18 mouse cellular contexts compared by ENCODE assay signal in genomic region chr15:91167850-91168562, GRCm38 (mm10). TPM values are rescaled to one million over a fixed set of nuclear protein-coding genes. Genes with fewer than 3 reads are reported as not detected.
DNase-seq lines count a peak whose midpoint lies in the region; ATAC-seq and TF ChIP-seq lines count a peak whose summit lies in the region.
"Had no signal": no experiment of that assay in that cellular context is flagged by ENCODE, and none has a peak within 500 bp of the region (broad histone marks: within the 10 kb centered on the region; RNA-seq: fewer than 3 reads in every experiment).

No protein-coding gene starts in this region.

- no peaks in the 10 kb centered on the region for H3K79me2 ChIP-seq in myocyte (ENCODE audit: control insufficient read depth, insufficient read depth)

- no peak overlapping the region for H3K4me2 ChIP-seq in midbrain, embryonic 12.5 days (replicated peaks)
- no peak overlapping the region for H3K4me2 ChIP-seq in midbrain, postnatal 0 days (ENCODE audit: low read depth, low read length, poor library complexity, severe bottlenecking)
- no peak overlapping the region for H3K4me2 ChIP-seq in myocyte (ENCODE audit: low read depth)
- H3K4me2 ChIP-seq: forebrain, embryonic 15.5 days; heart, embryonic 15.5 days; hindbrain, embryonic 15.5 days; lung, embryonic 14.5 days; midbrain, embryonic 15.5 days had no signal

- WGBS in midbrain, embryonic 12.5 days, result 91% methylated on average over 13 of the region's 13 CpGs
- WGBS in midbrain, postnatal 0 days, result 93% methylated on average over 13 of the region's 13 CpGs

- H3K4me3 ChIP-seq in midbrain, embryonic 12.5 days, result no peak overlapping the region
- H3K4me3 ChIP-seq in midbrain, postnatal 0 days (ENCODE audit: low read depth, low read length), result no peak overlapping the region
- no peak overlapping the region for H3K4me3 ChIP-seq in myocyte
- H3K4me3 ChIP-seq: forebrain, embryonic 15.5 days; heart, embryonic 15.5 days; hindbrain, embryonic 15.5 days; midbrain, embryonic 15.5 days had no signal

- no peak for TF ChIP-seq POLR2A in myocyte (IDR thresholded peaks at IDR 0.05; ENCODE audit: insufficient read length, low read depth)

- no peak for ATAC-seq in midbrain, embryonic 12.5 days (ENCODE audit: low FRiP score, low read depth)
- no peak for ATAC-seq in midbrain, postnatal 0 days (ENCODE audit: low FRiP score)
- peak; percentile 70 for ATAC-seq in activated CD4-positive, CD25-positive, alpha-beta regulatory T cell, adult 4 months
- peak; percentile 65 to 70; a peak in 3 of 4 replicates for ATAC-seq in hematopoietic stem cell, adult 5-6 weeks (replicated peaks in 1 of 2; ENCODE audit: insufficient read depth in 1 of 2, low FRiP score in 2 of 2, low TSS enrichment in 1 of 2, low read depth in 1 of 2, poor library complexity in 2 of 2, severe bottlenecking in 2 of 2)
- ATAC-seq: forebrain, embryonic 15.5 days; midbrain, embryonic 15.5 days had no signal

- H3ac ChIP-seq in myocyte (ENCODE audit: control insufficient read depth, insufficient read length), result no peak overlapping the region

- peaks cover 8% of the 10 kb centered on the region; the same call in 1 of the 2 replicates for H3K4me1 ChIP-seq in midbrain, embryonic 12.5 days
- H3K4me1 ChIP-seq in midbrain, postnatal 0 days (ENCODE audit: insufficient read depth, low read length), result no peaks in the 10 kb centered on the region
- H3K4me1 ChIP-seq: heart, embryonic 15.5 days had no signal

- H3K27me3 ChIP-seq in midbrain, embryonic 12.5 days, result no peaks in the 10 kb centered on the region
- H3K27me3 ChIP-seq in midbrain, postnatal 0 days (ENCODE audit: insufficient read depth, low read length), result no peaks in the 10 kb centered on the region
- no peaks in the 10 kb centered on the region for H3K27me3 ChIP-seq in myocyte (ENCODE audit: control insufficient read depth, insufficient read depth, insufficient read length)
- H3K27me3 ChIP-seq: forebrain, embryonic 15.5 days; heart, embryonic 15.5 days; hindbrain, embryonic 15.5 days; midbrain, embryonic 15.5 days had no signal

- TF ChIP-seq CTCF in midbrain, postnatal 0 days (IDR thresholded peaks at IDR 0.05), result no peak

- no peaks in the 10 kb centered on the region for H3K9me3 ChIP-seq in midbrain, embryonic 12.5 days
- no peaks in the 10 kb centered on the region for H3K9me3 ChIP-seq in midbrain, postnatal 0 days (ENCODE audit: low read length)
- H3K9me3 ChIP-seq: forebrain, embryonic 15.5 days; heart, embryonic 15.5 days; hindbrain, embryonic 15.5 days; midbrain, embryonic 15.5 days had no signal

- no peak overlapping the region for H3K9ac ChIP-seq in midbrain, embryonic 12.5 days (replicated peaks)
- H3K9ac ChIP-seq in midbrain, postnatal 0 days (replicated peaks; ENCODE audit: low read length, poor library complexity, severe bottlenecking), result no peak overlapping the region
- H3K9ac ChIP-seq: forebrain, embryonic 15.5 days; heart, embryonic 15.5 days; hindbrain, embryonic 15.5 days; lung, embryonic 14.5 days; midbrain, embryonic 15.5 days had no signal

- peaks cover 7% of the 10 kb centered on the region for H3K36me3 ChIP-seq in midbrain, embryonic 12.5 days
- H3K36me3 ChIP-seq in midbrain, postnatal 0 days (ENCODE audit: insufficient read depth, low read length), result no peaks in the 10 kb centered on the region
- no peaks in the 10 kb centered on the region for H3K36me3 ChIP-seq in myocyte (ENCODE audit: control insufficient read depth, insufficient read depth)
- H3K36me3 ChIP-seq: forebrain, embryonic 15.5 days; heart, embryonic 15.5 days; hindbrain, embryonic 15.5 days; midbrain, embryonic 15.5 days had no signal

- 0 out of 2 replicates have a peak overlapping the region, but pooled peaks have one; percentile 25 for H3K27ac ChIP-seq in midbrain, embryonic 12.5 days (replicated peaks)
- no peak overlapping the region for H3K27ac ChIP-seq in midbrain, postnatal 0 days (ENCODE audit: low read depth, low read length)
- H3K27ac ChIP-seq: forebrain, embryonic 15.5 days; heart, embryonic 15.5 days; hindbrain, embryonic 15.5 days; midbrain, embryonic 15.5 days had no signal

- DNase-seq in midbrain, postnatal 0 days (ENCODE audit: low spot score), result no peak
- no peak for DNase-seq in right cerebral cortex, postnatal 4 days
- no peak for DNase-seq in natural killer cell, adult 2 months (ENCODE audit: low spot score in 2 of 2)
- DNase-seq in adrenal gland, postnatal 25 days, result no peak
- DNase-seq: cerebellum, postnatal 14 days; lung, embryonic 14.5 days; right cerebral cortex, postnatal 25 days had no signal

TF ChIP-seq in myocyte, 11 proteins besides CTCF, POLR2A, EP300 and RAD21:
- TF ChIP-seq USF1 (IDR thresholded peaks at IDR 0.05; ENCODE audit: low read depth) (peak; percentile 70), REST (IDR thresholded peaks at IDR 0.05; ENCODE audit: insufficient read depth, insufficient read length) (no peak), MAX (IDR thresholded peaks at IDR 0.05; ENCODE audit: low read depth) (no peak), MYOD1 (IDR thresholded peaks at IDR 0.05; ENCODE audit: control insufficient read depth in 1 of 3, insufficient read length in 2 of 3, low read depth in 2 of 3) (no peak)
TF ChIP-seq in myocyte: peak in this region for 1.

RNA-seq across cellular contexts. Expression of gene Abcd2, which starts 23.6 kb away (rescaled TPM):
- polyA plus RNA-seq in midbrain, embryonic 12.5 days (2016; fragmentation: Nextera tagmentation; extraction: Ambion mirVana), result 28.8 and 32.4 TPM in 2 replicates
- 7.2 and 9.4 TPM in 2 replicates for total RNA-seq in midbrain, postnatal 0 days (2014; rRNA removed)
- polyA plus RNA-seq in midbrain, postnatal 0 days (2015; fragmentation: Nextera tagmentation; extraction: Ambion mirVana), result 4.9 and 5.9 TPM in 2 replicates
- polyA plus RNA-seq in activated CD4-positive, CD25-positive, alpha-beta regulatory T cell, adult 4 months (2017; shearing (Covaris generic)), result under 1 TPM in 1 of 2 experiments, not detected in 1; 0.16 TPM
- total RNA-seq in hematopoietic stem cell, adult 5-6 weeks (2017), result 5.3 and 13.8 TPM in 2 replicates
- polyA plus RNA-seq in myocyte (2012; fragmentation: generic; extraction: Trizol), result 0.36 TPM
- total RNA-seq in adrenal gland, postnatal 25 days (2021), result 8.7 and 10.5 TPM in 2 replicates

RNA-seq across cellular contexts. Expression of gene CN725425, which starts 31.3 kb away (rescaled TPM):
- polyA plus RNA-seq in midbrain, embryonic 12.5 days (2016; fragmentation: Nextera tagmentation; extraction: Ambion mirVana), result not detected in 2 replicates
- total RNA-seq in midbrain, postnatal 0 days (2014; rRNA removed), result 0.05 and 0.28 TPM in 2 replicates
- polyA plus RNA-seq in midbrain, postnatal 0 days (2015; fragmentation: Nextera tagmentation; extraction: Ambion mirVana), result 0.22 TPM in 1 of 2 replicates, not detected in the other
- not detected for polyA plus RNA-seq in activated CD4-positive, CD25-positive, alpha-beta regulatory T cell, adult 4 months (2017; shearing (Covaris generic))
- not detected in 2 replicates for total RNA-seq in hematopoietic stem cell, adult 5-6 weeks (2017)
- not detected for polyA plus RNA-seq in myocyte (2012; fragmentation: generic; extraction: Trizol)
- total RNA-seq in adrenal gland, postnatal 25 days (2021), result not detected in 2 replicates
- total RNA-seq: gastrocnemius, postnatal 4 days; layer of hippocampus, adult 18-20 months had no signal
- polyA plus RNA-seq: forebrain, embryonic 15.5 days; heart, embryonic 15.5 days; hindbrain, embryonic 15.5 days; kidney, embryonic 14.5 days; lung, embryonic 14.5 days; midbrain, embryonic 15.5 days had no signal

Comparison
In these comparisons a context has a peak if more than half of its experiments do, and no peak if none do; other contexts are left out.
1. ATAC-seq: peak in activated CD4-positive, CD25-positive, alpha-beta regulatory T cell, adult 4 months (single experiment) and hematopoietic stem cell, adult 5-6 weeks (2 of 2); none in midbrain, embryonic 12.5 days (single experiment) and midbrain, postnatal 0 days (single experiment).